Mouse (Mus musculus): ENCODE data around the gene Fars2.

Fars2 gene

GRCm38 (mm10) chr13:36680690-36681355 lies 563.6 kb downstream of the Fars2 start:
- in situ Hi-C loops (cut with MseI, MboI), result no loop called here

DNA sequence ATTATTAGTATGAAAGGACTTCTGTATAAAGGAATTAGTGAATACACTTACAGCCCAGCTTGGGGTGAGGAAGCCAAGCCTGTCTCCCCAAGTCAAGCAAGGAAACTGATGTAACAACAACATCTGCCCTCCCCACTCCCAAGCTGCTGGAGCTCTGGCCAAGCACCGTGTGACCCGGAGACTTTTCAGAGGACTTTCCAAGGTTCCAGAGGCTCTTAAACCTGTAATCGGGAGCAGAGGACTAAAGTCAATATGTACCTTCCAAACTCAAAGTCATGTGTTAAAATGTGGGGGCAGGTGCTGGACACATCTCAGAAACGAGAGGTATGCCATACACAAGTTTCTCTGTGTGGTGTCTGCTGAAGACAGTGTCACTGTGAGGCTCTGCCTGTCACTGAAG lies 566.4 kb downstream of the Fars2 start:
- in situ Hi-C loops (cut with MseI, MboI), result no loop called here

- in situ Hi-C loops (cut with MseI, MboI), result no loop called here
Measured at GRCm38 (mm10) chr13:36695516-36696201, 578.4 kb downstream of the Fars2 start.

DNA sequence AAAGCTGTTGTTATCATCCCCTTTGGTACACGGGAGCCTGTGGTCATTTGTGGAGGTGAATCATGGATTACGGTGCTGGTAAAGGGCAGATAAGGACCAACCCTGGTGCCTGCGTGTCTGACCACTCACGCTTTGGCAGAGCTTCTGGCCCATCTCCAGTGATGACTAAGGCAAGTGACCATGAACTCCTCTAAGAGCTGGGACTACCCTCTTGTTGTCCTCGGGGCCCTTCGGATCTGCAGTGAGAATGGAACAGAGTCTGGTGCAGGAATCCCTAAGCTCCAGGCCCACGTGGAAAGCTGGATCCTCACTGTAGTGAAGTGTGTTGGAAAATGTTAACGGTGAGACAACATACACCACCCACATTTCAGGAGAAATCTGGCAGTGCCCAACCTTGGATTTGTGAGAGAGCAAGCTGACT lies 579.1 kb downstream of the Fars2 start:
- in situ Hi-C loops (cut with MseI, MboI), result no loop called here

DNA sequence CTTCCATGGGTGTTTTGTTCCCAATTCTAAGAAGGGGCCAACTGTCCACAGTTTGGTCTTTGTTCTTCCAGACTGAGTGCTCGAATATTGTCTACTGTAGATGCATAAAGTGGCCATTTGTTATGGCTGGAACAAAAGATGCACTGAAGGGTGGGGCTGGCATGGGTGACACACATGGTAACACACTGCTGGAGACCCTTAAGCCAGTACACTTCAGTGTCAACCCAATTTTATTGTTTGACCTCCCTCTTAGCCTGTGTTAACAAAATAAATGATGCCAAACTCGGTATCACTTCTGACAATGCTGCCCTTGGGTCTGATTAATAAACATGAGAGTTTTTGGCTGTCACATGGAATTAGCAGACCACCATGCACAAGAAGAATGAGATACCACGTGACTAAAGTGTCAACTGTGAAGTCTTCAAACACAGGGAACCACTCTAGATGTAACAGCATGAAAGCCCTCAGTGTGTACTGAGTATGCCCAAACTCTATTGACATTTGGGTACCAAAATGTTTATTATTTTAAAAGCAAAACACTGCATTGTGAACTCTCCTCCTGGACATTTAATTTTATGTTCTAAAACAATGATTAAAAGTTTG lies 590.0 kb downstream of the Fars2 start:
- in situ Hi-C loops (cut with MseI, MboI), result no loop called here

DNA sequence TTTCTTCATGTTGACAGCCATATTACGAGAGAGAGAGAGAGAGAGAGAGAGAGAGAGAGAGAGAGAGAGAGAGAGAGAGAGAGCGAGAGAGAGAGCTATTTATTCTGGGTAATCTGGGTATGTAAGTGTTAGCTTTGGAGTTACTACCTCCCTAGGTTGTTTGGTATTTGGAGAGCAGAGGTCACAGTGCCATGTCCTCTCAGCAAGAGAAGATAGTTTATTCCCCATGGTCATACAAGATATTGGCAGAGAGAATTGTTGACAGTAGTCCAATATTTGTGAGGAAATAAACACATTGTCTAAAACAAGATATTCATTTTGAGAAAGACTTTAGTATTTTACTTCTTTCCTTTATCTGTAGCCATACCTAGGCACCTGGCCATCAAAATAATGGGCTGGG lies 596.9 kb downstream of the Fars2 start:
- in situ Hi-C loops (cut with MseI, MboI), result no loop called here

DNA sequence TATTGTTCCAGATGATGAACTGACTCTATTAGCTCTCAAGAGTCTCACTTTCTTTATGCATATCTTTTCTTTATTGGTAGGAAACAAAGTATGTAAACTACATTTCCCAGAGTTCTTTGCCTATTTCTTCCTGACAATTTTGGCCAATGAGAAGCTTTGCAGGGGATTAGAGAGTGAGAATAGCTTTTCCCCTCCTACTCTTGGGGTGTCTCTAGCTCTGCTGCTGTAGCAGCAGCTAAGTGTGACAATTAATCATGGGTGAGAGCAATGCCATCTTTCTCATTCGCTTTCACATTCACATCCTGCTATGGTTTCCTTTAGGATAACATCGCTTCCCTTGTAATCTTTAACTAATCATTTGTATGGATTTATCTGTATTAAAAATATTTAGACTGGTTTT lies 599.5 kb downstream of the Fars2 start:
- in situ Hi-C loops (cut with MseI, MboI), result no loop called here

- in situ Hi-C loops (cut with MseI, MboI), result no loop called here
Measured at GRCm38 (mm10) chr13:36717376-36717775, 600.2 kb downstream of the Fars2 start.

GRCm38 (mm10) chr13:36720297-36721017 lies 603.2 kb downstream of the Fars2 start:
- in situ Hi-C loops (cut with MseI, MboI), result no loop called here

- in situ Hi-C loops (cut with MseI, MboI), result no loop called here
Measured at GRCm38 (mm10) chr13:36722309-36722708, 605.1 kb downstream of the Fars2 start.

DNA sequence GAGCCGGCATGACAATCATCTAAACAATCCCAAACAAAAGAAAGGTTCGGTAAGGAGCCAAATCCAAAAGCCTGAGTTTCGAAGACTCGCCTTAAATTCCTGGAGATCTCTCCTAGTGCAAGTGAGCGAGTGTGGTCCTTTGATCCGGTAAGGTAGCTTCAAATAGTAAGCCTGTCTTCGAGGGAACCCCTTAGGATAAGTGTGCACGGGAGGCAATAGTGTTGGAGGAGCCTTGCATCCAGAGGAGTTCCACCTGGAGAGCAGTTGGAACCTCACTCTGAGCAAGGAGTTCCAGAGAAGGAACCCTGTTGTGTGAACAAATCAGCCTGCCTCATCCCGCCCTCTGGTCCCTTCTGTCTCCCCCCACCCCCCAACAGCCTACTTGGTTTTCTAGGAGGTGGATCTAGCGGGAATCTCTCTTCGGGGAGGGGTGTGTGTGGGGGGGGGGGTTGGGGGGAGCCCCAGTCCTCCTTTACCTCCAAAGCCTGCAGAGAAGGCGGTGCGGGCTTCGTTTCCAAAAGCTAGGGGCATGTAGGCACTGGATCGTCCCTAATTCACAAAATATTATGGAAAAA lies 606.6 kb downstream of the Fars2 start:
- in situ Hi-C loops (cut with MseI, MboI), result no loop called here

DNA sequence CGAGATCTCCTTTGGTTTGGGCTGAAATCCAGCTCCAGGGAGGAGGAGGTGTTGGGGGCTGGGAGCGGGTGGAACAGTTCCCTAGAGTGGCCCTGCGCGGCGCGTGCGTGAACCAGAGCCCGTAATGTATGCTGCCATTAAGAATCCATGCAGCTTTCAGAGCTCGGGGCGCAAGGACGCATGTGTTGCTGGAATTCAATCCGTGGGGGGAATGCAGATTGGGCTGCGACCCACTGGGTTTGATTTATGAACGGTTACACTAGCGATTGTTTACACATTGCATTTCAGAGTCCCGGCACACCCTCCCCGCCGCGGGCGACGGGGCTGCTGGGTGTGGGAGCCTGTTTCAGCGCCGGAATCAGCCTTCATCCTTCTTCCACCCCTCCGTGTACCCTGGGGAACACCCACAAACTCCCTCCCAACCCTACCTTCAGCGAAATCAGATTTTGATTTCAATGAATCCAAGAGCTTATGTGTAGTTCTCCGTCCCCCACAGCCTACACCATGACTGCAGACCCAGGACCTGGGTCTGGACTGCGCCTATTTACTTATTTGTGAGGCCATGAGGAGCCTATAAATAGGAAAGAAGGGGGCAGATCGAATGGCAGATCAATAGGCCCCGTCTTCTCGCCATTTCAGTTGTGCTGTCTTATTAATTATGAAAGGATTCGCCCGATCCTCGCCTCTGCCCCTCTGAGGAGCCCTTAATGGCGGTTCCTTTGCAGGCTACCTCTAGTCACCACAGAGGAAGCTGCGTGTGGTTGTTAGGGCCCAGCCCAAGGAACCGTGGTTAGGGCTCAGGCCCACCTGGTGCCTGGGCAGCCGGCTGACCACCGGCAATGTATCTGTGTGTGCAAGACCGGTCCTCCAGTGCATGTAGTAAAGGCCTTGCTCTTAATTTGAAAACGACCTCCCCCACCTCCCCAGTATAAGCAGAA lies 607.6 kb downstream of the Fars2 start:
- in situ Hi-C loops (cut with MseI, MboI), result no loop called here

- in situ Hi-C loops (cut with MseI, MboI), result no loop called here
Measured at GRCm38 (mm10) chr13:36725881-36726280, 608.7 kb downstream of the Fars2 start.

GRCm38 (mm10) chr13:36726551-36726950 lies 609.3 kb downstream of the Fars2 start:
- in situ Hi-C loops (cut with MseI, MboI), result no loop called here

DNA sequence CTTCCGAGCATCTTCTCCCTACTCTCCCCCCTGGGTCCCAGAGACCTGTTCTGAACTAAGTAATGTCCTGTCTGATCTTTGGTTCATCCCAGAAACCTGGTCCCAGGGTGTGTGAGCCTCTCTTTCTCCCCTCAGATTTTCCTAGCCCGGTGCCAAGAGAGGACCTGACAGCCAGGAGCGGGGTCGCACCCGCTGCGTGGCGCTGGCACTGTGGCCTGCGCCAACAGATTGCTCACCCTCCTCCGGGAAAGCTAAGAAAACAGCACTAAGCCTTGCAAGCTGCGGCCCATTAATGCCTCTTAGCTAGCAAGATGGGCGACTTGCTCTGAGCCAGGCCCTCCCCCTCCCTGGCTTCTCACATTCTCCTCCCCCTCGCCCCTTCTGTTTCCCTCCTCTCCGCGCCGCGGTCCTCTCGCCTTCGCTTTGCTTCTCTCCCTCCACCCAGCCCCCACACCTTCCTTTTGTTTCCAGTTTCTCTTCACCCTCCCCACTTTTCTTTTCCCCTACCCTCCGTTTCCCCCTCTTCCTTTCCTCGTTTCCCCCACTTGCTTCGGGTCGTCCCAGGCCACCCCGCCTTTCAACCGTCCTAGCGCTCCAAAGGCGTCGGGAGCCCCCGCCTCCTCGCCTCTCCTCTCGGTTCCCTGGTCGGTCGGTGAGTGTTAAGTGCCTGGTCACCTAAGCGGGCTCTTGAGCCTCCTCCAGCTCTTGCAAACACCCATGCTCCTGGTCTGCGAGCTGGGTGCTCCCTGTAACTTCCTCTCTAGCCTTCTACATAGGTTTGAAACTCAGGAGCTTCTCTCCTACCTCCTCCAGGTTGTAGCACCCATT lies 610.0 kb downstream of the Fars2 start:
- in situ Hi-C loops (cut with MseI, MboI), result no loop called here

DNA sequence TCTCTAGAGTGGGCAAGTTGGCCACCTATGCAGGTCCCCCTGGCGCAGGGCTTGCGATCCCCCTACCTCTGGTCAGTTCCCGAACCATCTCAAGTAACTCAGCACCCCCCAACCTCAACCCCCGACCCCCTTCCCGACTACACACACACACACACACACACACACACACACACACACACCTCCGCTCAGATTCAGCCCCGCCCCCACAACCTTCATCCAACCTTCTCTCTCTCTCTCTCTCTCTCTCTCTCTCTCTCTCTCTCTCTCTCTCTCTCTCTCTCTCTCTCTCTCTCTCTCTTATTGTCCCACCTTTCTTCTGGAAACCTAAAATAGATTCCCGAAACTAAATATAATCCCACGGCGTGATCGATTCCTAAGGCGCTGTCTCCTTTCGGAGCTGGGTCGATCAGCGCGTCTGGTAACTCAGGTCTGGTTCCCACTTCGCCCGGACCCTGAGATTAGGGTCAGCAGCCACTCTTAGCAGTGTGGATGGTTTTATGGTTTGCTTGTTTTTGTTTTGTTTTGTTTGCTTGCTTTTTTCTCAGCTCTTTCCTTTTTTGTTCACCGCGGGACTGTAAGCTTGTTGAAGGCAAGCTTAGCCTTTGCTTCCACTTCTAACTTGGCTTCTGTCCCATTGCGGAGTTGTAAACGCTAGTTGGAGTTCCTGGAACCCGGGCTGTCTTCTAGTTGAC lies 610.7 kb downstream of the Fars2 start:
- in situ Hi-C loops (cut with MseI, MboI), result no loop called here

GRCm38 (mm10) chr13:36728509-36728908 lies 611.3 kb downstream of the Fars2 start:
- in situ Hi-C loops (cut with MseI, MboI), result no loop called here

DNA sequence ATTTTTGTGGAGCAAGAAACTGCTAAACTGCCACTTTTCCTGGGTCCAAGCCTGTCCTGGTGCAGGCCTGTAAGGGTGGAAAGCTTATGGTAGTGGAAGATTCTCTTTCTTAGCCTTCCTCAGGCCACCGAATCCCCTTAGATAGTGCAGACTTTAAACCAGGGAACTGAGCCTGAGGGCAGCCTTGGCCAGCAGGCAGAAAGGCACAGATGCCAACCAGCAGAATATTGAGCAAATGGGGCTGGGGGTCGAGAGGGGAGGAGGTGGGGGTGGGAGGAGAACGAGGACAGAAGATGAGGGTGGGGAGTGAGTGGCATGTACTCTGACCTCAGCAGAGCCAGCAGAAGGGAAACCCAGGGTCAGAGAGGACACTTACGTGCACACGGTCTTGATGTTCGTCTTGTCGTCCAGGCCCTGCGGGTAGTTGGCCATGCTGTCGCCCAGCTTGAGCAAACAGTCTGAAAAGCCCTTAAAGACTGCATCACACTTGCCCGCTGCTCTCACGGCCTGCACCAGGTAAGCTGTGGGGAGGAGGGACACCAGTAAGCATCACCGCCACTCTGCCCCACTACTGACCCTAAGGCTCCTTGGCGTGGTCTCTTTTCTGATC lies 612.6 kb downstream of the Fars2 start:
- in situ Hi-C loops (cut with MseI, MboI), result no loop called here

GRCm38 (mm10) chr13:36730341-36730761 lies 613.1 kb downstream of the Fars2 start:
- in situ Hi-C loops (cut with MseI, MboI), result no loop called here
